Comparison of ENCODE assay signal across 32 mouse cellular contexts in the genomic region with DNA sequence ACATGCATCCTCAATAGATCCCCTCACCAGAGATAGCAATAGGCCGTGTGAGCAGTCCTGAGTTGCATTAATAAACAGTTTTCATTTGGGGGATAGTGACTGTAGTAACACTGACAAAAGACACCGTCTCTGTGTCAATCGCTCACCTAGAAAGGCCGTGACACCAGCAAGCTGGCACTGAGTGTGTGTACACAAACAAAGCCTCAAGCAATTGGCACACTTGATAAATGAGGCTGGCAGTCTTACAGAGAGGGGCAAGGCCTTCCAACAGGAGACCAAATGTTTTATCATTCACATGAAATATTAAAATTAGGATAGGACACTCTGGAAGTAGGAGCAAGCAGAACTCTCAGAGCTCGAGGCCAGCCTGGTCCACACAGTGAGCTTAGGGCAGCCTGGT. TPM values are rescaled to one million over a fixed set of nuclear protein-coding genes. Genes with fewer than 3 reads are reported as not detected.
DNase-seq lines count a peak whose midpoint lies in the region; ATAC-seq and TF ChIP-seq lines count a peak whose summit lies in the region.
"Had no signal": no experiment of that assay in that cellular context is flagged by ENCODE, and none has a peak within 500 bp of the region (broad histone marks: within the 10 kb centered on the region; RNA-seq: fewer than 3 reads in every experiment).

No protein-coding gene starts in this region.

- no peak overlapping the region for H3K4me2 ChIP-seq in lung, embryonic 16.5 days (ENCODE audit: low read depth, low read length)
- H3K4me2 ChIP-seq: embryonic facial prominence, embryonic 12.5 days; embryonic facial prominence, embryonic 15.5 days; heart, embryonic 12.5 days; heart, embryonic 15.5 days; hindbrain, embryonic 14.5 days had no signal

- H3K27ac ChIP-seq in liver, adult 2 months (replicated peaks; ENCODE audit: insufficient read depth, low read depth, low read length) = no peak overlapping the region
- H3K27ac ChIP-seq in lung, embryonic 16.5 days (ENCODE audit: low read length) = peak overlapping the region; percentile 70
- H3K27ac ChIP-seq: embryonic facial prominence, embryonic 12.5 days; embryonic facial prominence, embryonic 15.5 days; gastrocnemius, adult 2 months; heart, embryonic 15.5 days; hindbrain, embryonic 14.5 days; hindbrain, postnatal 0 days had no signal

- no peaks in the 10 kb centered on the region for H3K9me3 ChIP-seq in lung, embryonic 16.5 days (ENCODE audit: control insufficient read depth, low read length)
- H3K9me3 ChIP-seq: embryonic facial prominence, embryonic 12.5 days; embryonic facial prominence, embryonic 15.5 days; heart, embryonic 12.5 days; heart, embryonic 15.5 days had no signal

- ATAC-seq in lung, embryonic 16.5 days (ENCODE audit: low read depth) = no peak
- ATAC-seq: CD4-positive, CD25-positive, alpha-beta regulatory T cell, adult 4 months; forebrain, embryonic 14.5 days; forebrain, postnatal 0 days; hindbrain, postnatal 0 days had no signal

- H3K4me3 ChIP-seq in liver, adult 2 months (ENCODE audit: insufficient read depth, low read depth, low read length) = no peak overlapping the region
- H3K4me3 ChIP-seq in lung, embryonic 16.5 days (ENCODE audit: low read length) = no peak overlapping the region
- H3K4me3 ChIP-seq: embryonic facial prominence, embryonic 12.5 days; embryonic facial prominence, embryonic 15.5 days; gastrocnemius, adult 2 months; heart, embryonic 12.5 days; heart, embryonic 15.5 days had no signal

- peak; percentile 12 for DNase-seq in liver, adult 2 months (ENCODE audit: extremely low read depth, low read depth, low spot score)
- DNase-seq in liver = no peak
- DNase-seq in lung, postnatal 14 days = no peak
- DNase-seq in lung, postnatal 25 days (ENCODE audit: low spot score) = peak; percentile 37
- no peak for DNase-seq in left cerebral cortex, postnatal 10 days (ENCODE audit: extremely low spot score in 1 of 2, low spot score in 2 of 2)
- DNase-seq: adrenal gland, adult 2 months; adrenal gland, postnatal 14 days; cerebellum, adult 11-12 months; cerebellum, adult 9-10 months; cerebellum, postnatal 25 days; forebrain, postnatal 0 days; gastrocnemius, adult 2 months; gastrocnemius, postnatal 14 days; heart, postnatal 14 days; heart, postnatal 4 days had no signal

- no peak for TF ChIP-seq POLR2A in liver, adult 2 months (IDR thresholded peaks at IDR 0.05; ENCODE audit: extremely low read depth, insufficient read depth, low read length)

- no peaks in the 10 kb centered on the region for H3K4me1 ChIP-seq in liver, adult 2 months (ENCODE audit: control insufficient read depth, insufficient read depth, low read length)
- peaks cover 35% of the 10 kb centered on the region for H3K4me1 ChIP-seq in lung, embryonic 16.5 days (replicated peaks; ENCODE audit: control insufficient read depth, insufficient read depth, low read length)
- H3K4me1 ChIP-seq: embryonic facial prominence, embryonic 12.5 days had no signal

- no peaks in the 10 kb centered on the region for H3K79me2 ChIP-seq in liver, adult 2 months (ENCODE audit: control insufficient read depth, insufficient read depth, low read length)

- intact Hi-C loops in left cerebral cortex, postnatal 10 days (cut with DNase I) = no loop called here

- no peaks in the 10 kb centered on the region for H3K27me3 ChIP-seq in liver, adult 2 months (ENCODE audit: control insufficient read depth, insufficient read depth, low read length)
- H3K27me3 ChIP-seq in lung, embryonic 16.5 days (ENCODE audit: control insufficient read depth, insufficient read depth, low read depth, low read length) = no peaks in the 10 kb centered on the region
- H3K27me3 ChIP-seq: embryonic facial prominence, embryonic 12.5 days; embryonic facial prominence, embryonic 15.5 days; heart, embryonic 12.5 days; heart, embryonic 15.5 days had no signal

- TF ChIP-seq CTCF in liver, adult 2 months (IDR thresholded peaks at IDR 0.05; ENCODE audit: low read depth, low read length) = no peak

- H3K9ac ChIP-seq in liver, adult 2 months (ENCODE audit: low read depth, low read length) = no peak overlapping the region
- H3K9ac ChIP-seq in lung, embryonic 16.5 days (ENCODE audit: low read length) = no peak overlapping the region
- H3K9ac ChIP-seq: embryonic facial prominence, embryonic 12.5 days; embryonic facial prominence, embryonic 15.5 days; forebrain, postnatal 0 days; heart, embryonic 12.5 days; heart, embryonic 15.5 days; hindbrain, embryonic 14.5 days had no signal

- WGBS in liver, adult 2 months = 31% methylated on average over 5 of the region's 5 CpGs
- 55% methylated on average over 5 of the region's 5 CpGs for whole genome bisulfite sequencing in lung, embryonic 16.5 days

- H3K36me3 ChIP-seq in liver, adult 2 months (ENCODE audit: control insufficient read depth, insufficient read depth, low read length) = no peaks in the 10 kb centered on the region
- H3K36me3 ChIP-seq in lung, embryonic 16.5 days (ENCODE audit: control insufficient read depth, insufficient read depth, low read length) = no peaks in the 10 kb centered on the region
- H3K36me3 ChIP-seq: embryonic facial prominence, embryonic 12.5 days; embryonic facial prominence, embryonic 15.5 days; heart, embryonic 12.5 days; heart, embryonic 15.5 days had no signal

RNA-seq across cellular contexts. Expression of a gene that starts 6.9 kb away (rescaled TPM):
- 0.34 and 0.37 TPM in 2 replicates for total RNA-seq in liver, adult 2 months (2014; rRNA removed)
- polyA plus RNA-seq in liver, adult 2 months (2012; rRNA removed) = 0.06 TPM in 1 of 2 replicates, not detected in the other
- polyA plus RNA-seq in lung, embryonic 16.5 days (2015; fragmentation: Nextera tagmentation; extraction: Ambion mirVana) = 3.2 and 4.2 TPM in 2 replicates
- under 1 TPM in 1 of 2 experiments, not detected in 1; 0.15 TPM for total RNA-seq in left cerebral cortex, postnatal 10 days (2021)
- total RNA-seq: common myeloid progenitor, adult 5-6 weeks; MEL had no signal
- polyA plus RNA-seq: CD4-positive, CD25-positive, alpha-beta regulatory T cell, adult 4 months; forebrain, embryonic 11.5 days had no signal

RNA-seq across cellular contexts. Expression of a gene that starts 33.5 kb away (rescaled TPM):
- not detected in 2 replicates for total RNA-seq in liver, adult 2 months (2014; rRNA removed)
- not detected in 2 replicates for polyA plus RNA-seq in liver, adult 2 months (2012; rRNA removed)
- polyA plus RNA-seq in lung, embryonic 16.5 days (2015; fragmentation: Nextera tagmentation; extraction: Ambion mirVana) = 0.35 TPM in 2 replicates
- not detected for total RNA-seq in left cerebral cortex, postnatal 10 days (2021)
- total RNA-seq: adrenal gland, adult 2 months; adrenal gland, postnatal 14 days; adrenal gland, postnatal 4 days; common myeloid progenitor, adult 5-6 weeks; gastrocnemius, postnatal 4 days; heart, postnatal 14 days had no signal
- polyA plus RNA-seq: adrenal gland, adult 2 months; C2C12; CD4-positive, CD25-positive, alpha-beta regulatory T cell, adult 4 months; frontal cortex, adult 2 months; hindbrain, embryonic 11.5 days; hindbrain, postnatal 0 days had no signal

Comparison
In these comparisons a context has a peak if more than half of its experiments do, and no peak if none do; other contexts are left out.
1. DNase-seq: peak in liver, adult 2 months (single experiment) and lung, postnatal 25 days (single experiment); none in liver (single experiment), lung, postnatal 14 days (single experiment) and left cerebral cortex, postnatal 10 days (0 of 2).